Mouse (Mus musculus) neural tube, embryonic 14.5 days (tissue): ENCODE measurements at regions not wholly inside any gene's neighbourhood (a gene's known extent, or its start where the extent isn't known, plus 50 kb on each side); places are given as distances from the start of the nearest gene placed in this dataset.
A peak's percentile ranks its signal among the peaks of the same experiment; 100 is the strongest.

Experiments used
- ATAC-seq: fragments of 200-750 bp; cut with Nextera tagmentation; 2 replicates; pipeline ENCODE4 v1.8.0; 2017; ENCODE audit warnings: low read depth, mild to moderate bottlenecking, moderate TSS enrichment, moderate library complexity
- H3K27ac ChIP-seq: fragments of 300-500 bp; sonication (generic); 2 replicates; pipeline ENCODE4 v1.5.1; 2014; ENCODE audit warnings: low read depth, mild to moderate bottlenecking, control low read depth, low read length, moderate library complexity, mixed read lengths
- H3K27me3 ChIP-seq: fragments of 300-500 bp; sonication (generic); 2 replicates; pipeline ENCODE4 v1.6.1; 2014; ENCODE audit warnings: low read length; ENCODE audit not compliant: control insufficient read depth, insufficient read depth
- H3K36me3 ChIP-seq: fragments of 300-500 bp; sonication (generic); 2 replicates; pipeline ENCODE4 v1.6.1; 2014; ENCODE audit warnings: low read length, mixed read lengths; ENCODE audit not compliant: control insufficient read depth, insufficient read depth
- H3K4me1 ChIP-seq: fragments of 300-500 bp; sonication (generic); 2 replicates; pipeline ENCODE4 v1.6.1; 2014; ENCODE audit warnings: low read length; ENCODE audit not compliant: control insufficient read depth, insufficient read depth
- H3K4me2 ChIP-seq: fragments of 300-500 bp; sonication (generic); 2 replicates; pipeline ENCODE4 v1.6.1; 2014; ENCODE audit warnings: mild to moderate bottlenecking, low read depth, low read length, control low read depth
- H3K4me3 ChIP-seq: fragments of 300-500 bp; sonication (generic); 2 replicates; pipeline ENCODE4 v1.5.1; 2014; ENCODE audit warnings: low read depth, low read length, control low read depth, mixed read lengths
- H3K9ac ChIP-seq: fragments of 300-500 bp; sonication (generic); replicated peaks from 2 replicates; pipeline ENCODE4 v1.6.1; 2014; ENCODE audit warnings: low read depth, mild to moderate bottlenecking, control low read depth, low read length, mixed read lengths
- H3K9me3 ChIP-seq: fragments of 300-500 bp; sonication (generic); 2 replicates; pipeline ENCODE4 v1.6.1; 2016; ENCODE audit warnings: low read length; ENCODE audit not compliant: control insufficient read depth
- WGBS: fragments of 180-500 bp; shearing (Covaris S2); extraction: QIAGEN DNeasy Blood & Tissue Kit; methylation state at CpG from one replicate; pipeline ENCODE4 v1.1.7; 2014; 5-methylcytosine and 5-hydroxymethylcytosine counted together

DNA sequence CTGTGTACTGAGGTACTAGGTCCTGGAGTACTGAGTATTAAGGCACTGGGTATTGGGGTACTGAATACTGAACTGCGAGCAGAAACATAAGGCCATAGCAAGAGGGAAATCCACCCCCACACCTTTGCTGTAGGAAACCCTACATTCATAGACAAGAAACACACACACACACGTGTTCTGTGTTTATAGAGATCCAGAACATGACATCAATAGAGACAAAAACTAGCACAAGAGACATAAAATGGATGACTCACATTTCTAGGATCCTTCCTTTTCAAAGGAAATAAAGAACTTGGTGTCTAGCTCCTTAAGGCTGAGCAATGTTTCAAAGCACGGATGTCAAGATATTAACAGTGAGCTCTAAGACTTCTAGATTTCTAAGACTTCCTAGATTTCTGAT, 49.9 kb upstream of the Nepro start:
- H3K27me3 ChIP-seq: no peaks in the 10 kb centered on the region
- H3K36me3 ChIP-seq: no peaks in the 10 kb centered on the region
- no peak overlapping the region for H3K9ac ChIP-seq
- H3K9me3 ChIP-seq: no peaks in the 10 kb centered on the region
- no peak for ATAC-seq
- no peak overlapping the region for H3K4me2 ChIP-seq
- H3K4me3 ChIP-seq: no peak overlapping the region
- WGBS: 90% methylated on average over 3 of the region's 3 CpGs
- H3K4me1 ChIP-seq: no peaks in the 10 kb centered on the region
- no peak overlapping the region for H3K27ac ChIP-seq

DNA sequence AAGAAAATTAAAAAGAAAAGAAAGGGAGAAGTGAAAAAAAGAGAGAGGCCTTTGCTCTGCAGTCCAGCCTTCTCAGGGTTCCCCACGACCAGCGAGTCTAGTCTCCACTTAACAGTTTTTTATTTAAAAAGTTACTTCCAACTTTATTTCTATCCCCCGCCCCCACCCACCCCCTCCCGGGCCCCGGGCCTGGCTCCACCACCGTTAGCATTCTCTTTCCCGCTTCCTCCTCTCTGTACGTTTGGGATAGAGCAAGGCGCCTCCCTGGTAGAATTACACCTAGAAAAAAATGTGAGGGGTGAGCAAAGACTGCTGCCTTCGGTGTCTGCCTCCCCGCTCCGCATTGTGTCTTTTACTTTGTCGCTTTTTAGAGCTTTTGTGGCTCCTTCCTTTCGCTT, 51.7 kb upstream of the Nepro start:
- Histone ChIP-seq H3K4me3 (no peak overlapping the region), H3K27me3 (no peaks in the 10 kb centered on the region), H3K27ac (peak overlapping the region; percentile 34; the same call in 1 of the 2 replicates), H3K4me2 (peak overlapping the region; percentile 26; the same call in 1 of the 2 replicates), H3K36me3 (no peaks in the 10 kb centered on the region), H3K9ac (no peak overlapping the region), H3K9me3 (no peaks in the 10 kb centered on the region), H3K4me1 (peaks cover 1% of the 10 kb centered on the region; the same call in 1 of the 2 replicates)
- WGBS: 3% methylated on average over 14 of the region's 14 CpGs
- peak; percentile 77 for ATAC-seq

GRCm38 (mm10) chr16:44671551-44672421, 52.3 kb upstream of the Nepro start:
- Histone ChIP-seq H3K4me3 (no peak overlapping the region), H3K27ac (peak overlapping the region; percentile 64), H3K9ac (no peak overlapping the region), H3K4me2 (no peak overlapping the region), H3K36me3 (no peaks in the 10 kb centered on the region), H3K4me1 (peaks cover 6% of the 10 kb centered on the region; the same call in 1 of the 2 replicates), H3K27me3 (no peaks in the 10 kb centered on the region), H3K9me3 (no peaks in the 10 kb centered on the region)
- 6% methylated on average over 22 of the region's 22 CpGs for WGBS
- ATAC-seq: peak; percentile 83

DNA sequence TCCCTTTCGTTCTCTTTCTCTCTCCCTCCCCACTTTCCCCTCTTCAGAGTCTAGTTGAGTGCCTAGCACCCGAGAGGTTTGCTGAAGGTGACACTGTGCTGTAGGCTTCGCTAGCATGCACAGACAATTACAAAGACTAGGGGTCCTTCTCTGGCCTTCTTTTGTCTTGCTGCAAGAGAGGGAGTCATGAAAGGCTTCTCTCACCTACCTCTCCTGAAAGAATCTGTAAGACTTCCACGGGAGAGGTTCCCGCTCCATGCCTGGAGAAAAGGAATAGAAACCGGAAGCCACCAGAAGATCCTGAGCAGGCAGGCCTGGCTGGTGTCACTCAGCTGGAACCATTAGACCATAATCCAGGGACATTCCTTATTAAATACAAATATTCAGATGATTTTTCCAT, 56.0 kb upstream of the Nepro start:
- no peaks in the 10 kb centered on the region for H3K9me3 ChIP-seq
- peaks cover 9% of the 10 kb centered on the region; the same call in 1 of the 2 replicates for H3K4me1 ChIP-seq
- H3K27ac ChIP-seq: no peak overlapping the region
- H3K4me3 ChIP-seq: no peak overlapping the region
- no peaks in the 10 kb centered on the region for H3K27me3 ChIP-seq
- no peaks in the 10 kb centered on the region for H3K36me3 ChIP-seq
- H3K9ac ChIP-seq: no peak overlapping the region
- H3K4me2 ChIP-seq: no peak overlapping the region
- no peak for ATAC-seq
- 78% methylated on average over 6 of the region's 6 CpGs for WGBS

GRCm38 (mm10) chr16:44667118-44667517, 57.0 kb upstream of the Nepro start:
- no peak overlapping the region for H3K4me3 ChIP-seq
- H3K9me3 ChIP-seq: no peaks in the 10 kb centered on the region
- ATAC-seq: no peak
- H3K4me1 ChIP-seq: peaks cover 9% of the 10 kb centered on the region; the same call in 1 of the 2 replicates
- H3K4me2 ChIP-seq: no peak overlapping the region
- no peak overlapping the region for H3K9ac ChIP-seq
- peak overlapping the region; percentile 52; the same call in 1 of the 2 replicates for H3K27ac ChIP-seq
- WGBS: 9% methylated on average over 6 of the region's 6 CpGs
- no peaks in the 10 kb centered on the region for H3K27me3 ChIP-seq
- no peaks in the 10 kb centered on the region for H3K36me3 ChIP-seq

DNA sequence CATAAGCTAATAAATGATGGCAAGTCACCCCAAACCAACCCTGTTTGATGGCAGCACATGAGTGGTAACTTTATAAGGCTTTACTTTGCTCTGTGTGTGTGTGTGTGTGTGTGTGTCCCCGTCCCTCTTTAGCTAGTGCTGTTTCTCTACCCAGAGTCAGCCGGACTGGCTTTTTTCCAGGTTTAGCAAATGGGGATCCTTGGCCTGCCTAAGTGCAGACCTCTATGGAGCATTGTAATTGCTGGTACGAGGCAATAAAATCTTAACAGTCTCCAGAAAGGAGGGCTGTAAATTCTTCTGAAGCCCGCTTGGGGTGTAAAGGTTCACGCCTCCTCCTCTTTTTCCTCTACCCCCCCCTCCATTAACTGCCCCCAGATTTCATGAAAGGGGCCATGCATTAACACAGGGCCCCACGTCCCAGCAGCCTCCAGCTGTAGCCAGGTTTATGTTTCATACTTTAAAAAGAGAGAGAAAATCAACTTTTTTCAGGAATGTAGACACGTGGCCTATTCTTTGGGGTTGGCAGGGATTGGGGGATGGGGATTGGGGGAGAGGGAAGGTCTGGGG, 57.6 kb upstream of the Nepro start:
- Histone ChIP-seq H3K4me3 (no peak overlapping the region), H3K27me3 (no peaks in the 10 kb centered on the region), H3K4me2 (no peak overlapping the region), H3K4me1 (peaks cover 9% of the 10 kb centered on the region; the same call in 1 of the 2 replicates), H3K9ac (no peak overlapping the region), H3K27ac (no peak overlapping the region), H3K36me3 (no peaks in the 10 kb centered on the region), H3K9me3 (no peaks in the 10 kb centered on the region)
- WGBS: 1% methylated on average over 7 of the region's 7 CpGs
- peak; percentile 86 for ATAC-seq

DNA sequence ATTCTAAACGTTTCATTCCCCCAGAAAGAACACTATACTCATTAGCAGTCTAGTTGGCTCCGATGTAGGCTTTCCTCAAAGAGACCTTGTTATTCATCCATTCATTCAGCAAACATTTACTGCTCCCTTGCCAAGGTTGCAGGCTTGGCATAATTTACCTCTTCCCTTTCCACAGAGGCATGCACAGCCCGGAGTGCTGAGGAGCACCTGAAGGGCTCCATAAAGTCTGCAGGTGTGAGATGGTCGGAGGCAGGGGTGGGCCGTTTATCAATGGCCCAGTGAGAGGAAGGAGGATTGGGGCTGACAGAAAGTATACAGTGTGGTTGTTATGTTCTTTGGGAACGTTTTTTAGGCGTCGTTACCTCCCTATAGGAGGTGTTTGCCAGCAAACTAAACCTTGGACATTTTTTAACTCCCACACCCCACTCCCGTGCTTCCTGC, 58.6 kb upstream of the Nepro start:
- H3K27ac ChIP-seq: no peak overlapping the region
- H3K9me3 ChIP-seq: no peaks in the 10 kb centered on the region
- no peak overlapping the region for H3K4me2 ChIP-seq
- H3K36me3 ChIP-seq: no peaks in the 10 kb centered on the region
- no peaks in the 10 kb centered on the region for H3K27me3 ChIP-seq
- no peak overlapping the region for H3K4me3 ChIP-seq
- peak; percentile 29; the same call in 1 of the 2 replicates for ATAC-seq
- H3K4me1 ChIP-seq: peaks cover 9% of the 10 kb centered on the region; the same call in 1 of the 2 replicates
- no peak overlapping the region for H3K9ac ChIP-seq
- WGBS: 8% methylated on average over 9 of the region's 9 CpGs

DNA sequence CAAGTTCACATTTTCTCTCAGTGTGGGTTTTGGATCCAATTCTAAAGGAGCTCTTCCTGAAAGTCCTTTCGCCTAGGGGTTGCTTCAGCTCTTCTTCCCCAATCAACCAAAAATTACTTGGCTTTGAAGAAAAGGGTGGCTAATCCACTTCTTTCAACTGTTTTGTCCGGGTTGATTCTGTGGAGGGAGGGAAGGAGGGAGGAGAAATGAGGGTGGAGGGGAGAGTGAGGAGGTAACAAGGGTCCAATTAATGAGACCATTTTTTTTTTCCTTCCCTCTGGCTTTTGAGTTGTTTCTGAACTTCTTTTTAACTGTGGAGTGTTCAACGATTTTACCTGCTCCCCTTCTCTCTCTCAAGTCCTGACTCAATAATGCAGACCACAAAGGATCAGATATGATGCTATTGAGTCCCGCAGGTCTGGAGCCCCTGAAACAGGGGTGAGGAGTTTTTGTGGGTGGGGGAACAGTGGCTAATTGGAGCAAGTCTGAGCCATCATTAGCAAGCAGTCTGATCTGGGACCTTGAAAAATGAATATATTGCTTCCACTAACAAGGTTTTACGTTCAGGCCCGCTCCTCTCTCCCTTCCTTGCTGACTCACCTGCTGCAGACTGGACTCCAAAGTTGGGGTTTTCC, 61.0 kb upstream of the Nepro start:
- H3K4me1 ChIP-seq: peaks cover 9% of the 10 kb centered on the region; the same call in 1 of the 2 replicates
- ATAC-seq: no peak
- H3K36me3 ChIP-seq: no peaks in the 10 kb centered on the region
- no peak overlapping the region for H3K4me2 ChIP-seq
- H3K9ac ChIP-seq: no peak overlapping the region
- no peaks in the 10 kb centered on the region for H3K27me3 ChIP-seq
- WGBS: 68% methylated on average over 6 of the region's 6 CpGs
- H3K27ac ChIP-seq: no peak overlapping the region
- no peaks in the 10 kb centered on the region for H3K9me3 ChIP-seq
- H3K4me3 ChIP-seq: no peak overlapping the region
